In the genomic region with DNA sequence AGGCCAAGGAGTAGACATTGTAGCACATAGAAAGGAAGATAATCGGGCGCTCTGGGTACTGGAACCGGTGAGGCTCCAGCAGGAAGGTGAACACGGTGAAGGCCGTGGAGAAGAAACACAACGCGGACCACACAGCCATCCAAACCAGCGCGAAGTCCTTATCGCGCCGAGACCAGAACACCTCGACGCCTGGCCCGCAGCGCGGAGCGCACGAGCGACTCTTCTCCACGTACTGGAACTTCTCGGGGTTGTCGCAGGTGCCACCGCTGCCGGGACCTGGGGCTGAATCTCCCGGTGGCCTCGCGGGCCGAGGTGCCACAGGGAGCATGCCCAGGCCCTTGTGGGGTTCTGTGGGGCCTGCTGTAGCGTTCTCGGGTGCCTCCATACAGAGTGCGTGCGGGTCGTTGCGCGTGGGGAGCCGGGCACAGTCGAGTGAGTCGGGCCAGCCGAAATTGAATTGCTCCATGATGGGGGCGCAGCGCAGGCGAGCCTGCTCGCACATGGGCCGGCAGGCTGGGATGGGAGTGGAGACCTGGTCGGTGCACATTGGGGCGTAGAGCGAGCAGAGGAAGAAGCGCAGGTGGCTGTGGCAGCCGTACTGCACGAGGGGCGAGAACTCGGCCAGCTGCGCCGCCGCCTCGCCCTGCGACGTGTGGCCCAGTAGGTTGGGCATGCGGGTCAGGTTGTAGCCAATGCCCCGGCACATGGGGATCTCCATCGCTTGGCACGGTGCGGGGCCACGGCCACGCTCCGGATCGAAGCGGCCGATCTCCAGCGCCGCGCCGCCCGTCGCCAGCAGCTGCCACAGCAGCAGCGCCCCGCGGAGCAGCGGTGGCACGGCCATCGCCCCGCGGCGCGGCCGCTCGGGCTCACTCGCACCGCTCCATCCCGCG, we compare ENCODE assay signal across 8 mouse cellular contexts. TPM values are rescaled to one million over a fixed set of nuclear protein-coding genes. Genes with fewer than 3 reads are reported as not detected.
A peak's percentile ranks its signal among the peaks of the same experiment; 100 is the strongest.
DNase-seq lines count a peak whose midpoint lies in the region; ATAC-seq lines count a peak whose summit lies in the region.

No protein-coding gene starts in this region.

- H3K9me3 ChIP-seq in kidney, embryonic 15.5 days (replicated peaks): no peaks in the 10 kb centered on the region
- H3K9me3 ChIP-seq in embryonic facial prominence, embryonic 14.5 days (ENCODE audit: control insufficient read depth, low read length): no peaks in the 10 kb centered on the region
- H3K9me3 ChIP-seq in midbrain, embryonic 13.5 days: no peaks in the 10 kb centered on the region

- H3K4me3 ChIP-seq in kidney, embryonic 15.5 days (replicated peaks): peak overlapping the region; percentile 57
- peak overlapping the region; percentile 68 for H3K4me3 ChIP-seq in embryonic facial prominence, embryonic 14.5 days (ENCODE audit: low read depth, low read length)
- H3K4me3 ChIP-seq in midbrain, embryonic 13.5 days (replicated peaks): peak overlapping the region; percentile 62

- no peak overlapping the region for H3K27ac ChIP-seq in kidney, embryonic 15.5 days
- no peak overlapping the region for H3K27ac ChIP-seq in embryonic facial prominence, embryonic 14.5 days (replicated peaks; ENCODE audit: low read depth, low read length)
- no peak overlapping the region; the same call in 1 of the 2 replicates for H3K27ac ChIP-seq in midbrain, embryonic 13.5 days

- intact Hi-C loops in left cerebral cortex, postnatal 4 days (cut with DNase I): no loop called here

- peaks cover 25% of the 10 kb centered on the region for H3K27me3 ChIP-seq in kidney, embryonic 15.5 days
- peaks cover 22% of the 10 kb centered on the region for H3K27me3 ChIP-seq in embryonic facial prominence, embryonic 14.5 days (replicated peaks; ENCODE audit: control insufficient read depth, insufficient read depth, low read length)
- peaks cover 16% of the 10 kb centered on the region for H3K27me3 ChIP-seq in midbrain, embryonic 13.5 days

- H3K4me1 ChIP-seq in kidney, embryonic 15.5 days: peaks cover 28% of the 10 kb centered on the region
- H3K4me1 ChIP-seq in embryonic facial prominence, embryonic 14.5 days (ENCODE audit: control insufficient read depth, insufficient read depth, low read length): peaks cover 15% of the 10 kb centered on the region
- peaks cover 60% of the 10 kb centered on the region for H3K4me1 ChIP-seq in midbrain, embryonic 13.5 days (replicated peaks)

- WGBS in kidney, embryonic 15.5 days: 2% methylated on average over 83 of the region's 92 CpGs
- WGBS in embryonic facial prominence, embryonic 14.5 days: 3% methylated on average over 47 of the region's 92 CpGs
- WGBS in midbrain, embryonic 13.5 days: 1% methylated on average over 78 of the region's 92 CpGs

- DNase-seq in kidney, adult 9 months: no peak
- peak; percentile 28 for DNase-seq in MEL-GATA-1-ER (ENCODE audit: extremely low read depth, low read depth)
- no peak for DNase-seq in embryonic facial prominence, embryonic 14.5 days (ENCODE audit: low spot score)
- DNase-seq in induced T-regulatory cell, adult 2 months (ENCODE audit: low read depth): peak; percentile 31
- DNase-seq in ovary, postnatal 10 days (ENCODE audit: low spot score): no peak
- DNase-seq in left cerebral cortex, postnatal 4 days: no peak

- H3K9ac ChIP-seq in kidney, embryonic 15.5 days: peak overlapping the region; percentile 47
- H3K9ac ChIP-seq in embryonic facial prominence, embryonic 14.5 days (ENCODE audit: low read depth, low read length): peak overlapping the region; percentile 72
- peak overlapping the region; percentile 77 for H3K9ac ChIP-seq in midbrain, embryonic 13.5 days (replicated peaks)

- peaks cover 20% of the 10 kb centered on the region for H3K36me3 ChIP-seq in kidney, embryonic 15.5 days
- peaks cover 20% of the 10 kb centered on the region for H3K36me3 ChIP-seq in embryonic facial prominence, embryonic 14.5 days (ENCODE audit: control insufficient read depth, insufficient read depth, low read length)
- H3K36me3 ChIP-seq in midbrain, embryonic 13.5 days: peaks cover 21% of the 10 kb centered on the region

- peak overlapping the region; percentile 99 for H3K4me2 ChIP-seq in kidney, embryonic 15.5 days
- H3K4me2 ChIP-seq in embryonic facial prominence, embryonic 14.5 days (ENCODE audit: low read depth, low read length): peak overlapping the region; percentile 98
- peak overlapping the region; percentile 79 for H3K4me2 ChIP-seq in midbrain, embryonic 13.5 days (replicated peaks)

- peak; percentile 73 for ATAC-seq in kidney, embryonic 15.5 days (replicated peaks; ENCODE audit: low FRiP score)
- ATAC-seq in embryonic facial prominence, embryonic 14.5 days (ENCODE audit: low read depth): peak; percentile 34
- ATAC-seq in midbrain, embryonic 13.5 days: peak; percentile 41

RNA-seq across cellular contexts. Expression of a gene that starts 0.6 kb away (rescaled TPM):
- 1.7 and 2.0 TPM in 2 replicates for polyA plus RNA-seq in kidney, embryonic 15.5 days (2015; fragmentation: Nextera tagmentation; extraction: Ambion mirVana)
- polyA plus RNA-seq in embryonic facial prominence, embryonic 14.5 days (2014; fragmentation: Nextera tagmentation; extraction: Ambion mirVana): 21.6 and 21.7 TPM in 2 replicates
- polyA plus RNA-seq in midbrain, embryonic 13.5 days (2015; fragmentation: Nextera tagmentation; extraction: Ambion mirVana): 11.3 and 12.2 TPM in 2 replicates
- total RNA-seq in left cerebral cortex, postnatal 4 days (2021): 10 to 100 TPM; 15.3 to 17.9 TPM

Comparison
In these comparisons a context has a peak if more than half of its experiments do, and no peak if none do; other contexts are left out.
1. DNase-seq: peak in MEL-GATA-1-ER (single experiment) and induced T-regulatory cell, adult 2 months (single experiment); none in kidney, adult 9 months (single experiment), embryonic facial prominence, embryonic 14.5 days (single experiment), ovary, postnatal 10 days (single experiment) and left cerebral cortex, postnatal 4 days (single experiment).
2. Peak in every context shown above with its lines, with median percentiles within 50 percentile points of each other: ATAC-seq, H3K4me2 ChIP-seq, H3K4me3 ChIP-seq and H3K9ac ChIP-seq.